Mouse (Mus musculus) intestine, embryonic 16.5 days (tissue): Measurements from ENCODE around the gene Polr3e. TPM values are rescaled to one million over a fixed set of nuclear protein-coding genes. Genes with fewer than 3 reads are reported as not detected.
A peak's percentile ranks its signal among the peaks of the same experiment; 100 is the strongest.
"Not testable (repeated sequence)": the region's sequence is repeated elsewhere in the genome, so short reads cannot be mapped to it uniquely, and the experiment has no call there.

ENCODE experiments used
- ATAC-seq: fragments of 200-750 bp; cut with Nextera tagmentation; 2 replicates; pipeline ENCODE4 v1.8.0; 2017; ENCODE audit warnings: moderate TSS enrichment, moderate library complexity
- H3K27ac ChIP-seq: fragments of 300-500 bp; sonication (generic); 2 replicates; pipeline ENCODE4 v1.5.1; 2014; ENCODE audit warnings: mild to moderate bottlenecking, low read length
- H3K27me3 ChIP-seq: fragments of 300-500 bp; sonication (generic); replicated peaks from 2 replicates; pipeline ENCODE4 v1.6.1; 2014; ENCODE audit warnings: low read length, control low read depth, mixed read lengths; ENCODE audit not compliant: control insufficient read depth, insufficient read depth
- H3K36me3 ChIP-seq: fragments of 300-500 bp; sonication (generic); 2 replicates; pipeline ENCODE4 v1.6.1; 2014; ENCODE audit warnings: low read length, control low read depth; ENCODE audit not compliant: control insufficient read depth, insufficient read depth
- H3K4me1 ChIP-seq: fragments of 300-500 bp; sonication (generic); 2 replicates; pipeline ENCODE4 v1.6.1; 2014; ENCODE audit warnings: low read length, control low read depth, mixed read lengths; ENCODE audit not compliant: control insufficient read depth, insufficient read depth
- H3K4me2 ChIP-seq: fragments of 300-500 bp; sonication (generic); 2 replicates; pipeline ENCODE4 v1.6.1; 2014; ENCODE audit warnings: low read depth, low read length, control low read depth
- H3K4me3 ChIP-seq: fragments of 300-500 bp; sonication (generic); 2 replicates; pipeline ENCODE4 v1.5.1; 2014; ENCODE audit warnings: mild to moderate bottlenecking, low read length
- H3K9ac ChIP-seq: fragments of 300-500 bp; sonication (generic); 2 replicates; pipeline ENCODE4 v1.6.1; 2014; ENCODE audit warnings: low read depth, low read length
- H3K9me3 ChIP-seq: fragments of 300-500 bp; sonication (generic); 2 replicates; pipeline ENCODE4 v1.6.1; 2016; ENCODE audit warnings: low read length, control low read depth; ENCODE audit not compliant: control insufficient read depth
- WGBS: fragments of 180-500 bp; shearing (Covaris S2); extraction: QIAGEN DNeasy Blood & Tissue Kit; methylation state at CpG from one replicate; pipeline ENCODE4 v1.1.7; 2014; 5-methylcytosine and 5-hydroxymethylcytosine counted together
- polyA plus RNA-seq: library from polyadenylated mRNA; unstranded; fragments of >200 nt; fragmentation: Nextera tagmentation; extraction: Ambion mirVana; gene quantifications from 2 replicates; pipeline ENCODE4 v1.2.1, GENCODE M21; 2015

The Polr3e gene
- polyA plus RNA-seq, 1 experiment from 2014 or later: 37.5 TPM

GRCm38 (mm10) chr7:120900191-120900590, 17.4 kb upstream of the Polr3e start:
- H3K27ac ChIP-seq: no peak overlapping the region
- WGBS: 76% methylated on average over 4 of the region's 4 CpGs
- peaks cover 2% of the 10 kb centered on the region; the same call in 1 of the 2 replicates for H3K36me3 ChIP-seq
- no peaks in the 10 kb centered on the region for H3K9me3 ChIP-seq
- ATAC-seq: no peak
- no peaks in the 10 kb centered on the region for H3K4me1 ChIP-seq
- H3K9ac ChIP-seq: no peak overlapping the region
- no peak overlapping the region for H3K4me3 ChIP-seq
- H3K27me3 ChIP-seq: no peaks in the 10 kb centered on the region
- no peak overlapping the region for H3K4me2 ChIP-seq

GRCm38 (mm10) chr7:120901701-120902100, 15.8 kb upstream of the Polr3e start:
- no peaks in the 10 kb centered on the region for H3K27me3 ChIP-seq
- no peaks in the 10 kb centered on the region for H3K4me1 ChIP-seq
- no peak overlapping the region for H3K4me2 ChIP-seq
- H3K9ac ChIP-seq: no peak overlapping the region
- no peaks in the 10 kb centered on the region for H3K9me3 ChIP-seq
- WGBS: 59% methylated on average over 8 of the region's 8 CpGs
- H3K27ac ChIP-seq: no peak overlapping the region
- H3K4me3 ChIP-seq: no peak overlapping the region
- no peaks in the 10 kb centered on the region; the same call in none of the 2 replicates for H3K36me3 ChIP-seq
- no peak for ATAC-seq

GRCm38 (mm10) chr7:120902931-120903330, 14.6 kb upstream of the Polr3e start:
- Histone ChIP-seq H3K36me3 (no peaks in the 10 kb centered on the region; the same call in none of the 2 replicates), H3K9ac (no peak overlapping the region), H3K9me3 (no peaks in the 10 kb centered on the region), H3K4me3 (no peak overlapping the region), H3K4me2 (no peak overlapping the region), H3K27me3 (no peaks in the 10 kb centered on the region), H3K4me1 (no peaks in the 10 kb centered on the region), H3K27ac (no peak overlapping the region)
- no peak for ATAC-seq
- WGBS: 60% methylated on average over 3 of the region's 3 CpGs

- H3K4me3 ChIP-seq, H3K4me2 ChIP-seq, H3K9me3 ChIP-seq, H3K36me3 ChIP-seq, H3K27me3 ChIP-seq, H3K4me1 ChIP-seq, ATAC-seq, H3K27ac ChIP-seq, H3K9ac ChIP-seq: not testable (repeated sequence)
- 75% methylated on average over 3 of the region's 3 CpGs for WGBS
Observed at GRCm38 (mm10) chr7:120910172-120910571, 7.4 kb upstream of the Polr3e start.

GRCm38 (mm10) chr7:120911268-120911667, 6.3 kb upstream of the Polr3e start:
- not testable (repeated sequence) for H3K4me2 ChIP-seq, H3K4me1 ChIP-seq, H3K36me3 ChIP-seq, H3K9me3 ChIP-seq, H3K9ac ChIP-seq, H3K4me3 ChIP-seq, ATAC-seq, H3K27ac ChIP-seq, H3K27me3 ChIP-seq
- 89% methylated on average over 6 of the region's 6 CpGs for WGBS

GRCm38 (mm10) chr7:120913332-120913731, 4.2 kb upstream of the Polr3e start:
- 48% methylated on average over 1 of the region's 1 CpGs for WGBS
- Histone ChIP-seq H3K4me2 (no peak overlapping the region), H3K9ac (no peak overlapping the region), H3K27ac (no peak overlapping the region), H3K36me3 (no peaks in the 10 kb centered on the region), H3K4me1 (no peaks in the 10 kb centered on the region; the same call in 1 of the 2 replicates), H3K9me3 (no peaks in the 10 kb centered on the region), H3K4me3 (no peak overlapping the region), H3K27me3 (no peaks in the 10 kb centered on the region)
- no peak for ATAC-seq

DNA sequence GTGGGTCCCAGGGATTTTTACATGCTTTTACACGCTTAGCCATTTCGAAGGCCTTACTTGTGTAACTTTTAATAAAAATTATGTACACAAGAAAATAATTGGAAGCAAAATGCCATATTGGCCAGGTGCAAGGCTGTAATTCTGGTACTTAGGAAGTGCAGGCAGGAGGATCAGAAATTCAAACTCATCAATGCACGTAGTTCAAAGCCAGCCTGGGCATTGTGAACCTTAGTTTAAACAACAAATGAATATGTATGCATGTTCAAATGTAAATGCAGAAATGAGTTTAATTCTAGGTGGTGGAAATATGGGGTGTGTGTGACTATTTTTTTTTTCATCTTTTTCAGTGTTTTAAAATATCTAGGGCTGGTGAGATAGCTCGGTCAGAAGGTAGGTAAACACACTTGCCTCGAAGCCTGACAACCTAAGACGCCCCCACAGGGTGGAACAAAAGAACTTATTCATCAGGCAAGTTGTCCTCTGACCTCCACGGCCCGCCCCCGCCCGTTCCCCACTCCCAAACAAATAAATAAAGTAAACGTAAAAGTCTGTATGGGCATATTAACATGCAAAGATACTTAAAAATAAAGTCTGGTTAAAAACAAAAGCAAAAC, 1.2 kb upstream of the Polr3e start:
- Histone ChIP-seq H3K4me3 (peak overlapping the region; percentile 9; the same call in 1 of the 2 replicates), H3K36me3 (no peaks in the 10 kb centered on the region), H3K9ac (no peak overlapping the region), H3K27me3 (no peaks in the 10 kb centered on the region), H3K4me1 (peaks cover 6% of the 10 kb centered on the region), H3K27ac (no peak overlapping the region), H3K9me3 (no peaks in the 10 kb centered on the region), H3K4me2 (peak overlapping the region; percentile 27; the same call in 1 of the 2 replicates)
- 28% methylated on average over 11 of the region's 11 CpGs for WGBS
- no peak for ATAC-seq

GRCm38 (mm10) chr7:120917279-120917591, 309 bp upstream of the Polr3e start:
- H3K27ac ChIP-seq: no peak overlapping the region
- ATAC-seq: peak; percentile 88
- peaks cover 6% of the 10 kb centered on the region for H3K4me1 ChIP-seq
- 7% methylated on average over 12 of the region's 12 CpGs for WGBS
- H3K9ac ChIP-seq: no peak overlapping the region
- no peaks in the 10 kb centered on the region for H3K9me3 ChIP-seq
- peak overlapping the region; percentile 97 for H3K4me3 ChIP-seq
- H3K27me3 ChIP-seq: no peaks in the 10 kb centered on the region
- no peaks in the 10 kb centered on the region for H3K36me3 ChIP-seq
- peak overlapping the region; percentile 42; the same call in 1 of the 2 replicates for H3K4me2 ChIP-seq

DNA sequence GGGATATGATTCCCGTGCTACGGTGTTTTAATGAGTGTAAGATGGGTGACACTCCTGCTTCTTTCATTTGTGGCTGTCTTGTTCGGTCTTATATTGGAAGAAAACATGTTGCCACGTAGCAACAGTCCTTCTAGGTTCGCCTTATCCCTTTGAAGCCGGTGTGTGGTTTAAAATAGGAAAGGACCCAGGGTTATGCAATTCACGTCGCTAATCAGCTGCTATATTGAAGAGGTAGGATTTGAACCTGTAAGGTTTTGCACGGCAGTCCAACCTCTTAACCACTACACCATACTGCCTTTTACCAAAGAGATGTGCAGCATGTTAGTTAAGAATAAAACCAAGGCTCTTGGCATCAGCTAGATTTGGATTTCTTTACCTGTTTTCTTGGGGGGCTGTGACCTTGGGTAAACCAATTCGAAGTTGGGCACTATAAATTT, 1.0 kb downstream of the Polr3e start:
- Histone ChIP-seq H3K9ac (peak overlapping the region; percentile 91), H3K4me1 (peaks cover 6% of the 10 kb centered on the region), H3K9me3 (no peaks in the 10 kb centered on the region), H3K27me3 (no peaks in the 10 kb centered on the region), H3K27ac (peak overlapping the region; percentile 92), H3K4me2 (peak overlapping the region; percentile 61), H3K36me3 (no peaks in the 10 kb centered on the region), H3K4me3 (peak overlapping the region; percentile 97)
- WGBS: 6% methylated on average over 10 of the region's 10 CpGs
- ATAC-seq: peak; percentile 69

- no peak overlapping the region for H3K9ac ChIP-seq
- WGBS: 91% methylated on average over 7 of the region's 7 CpGs
- H3K4me1 ChIP-seq: no peaks in the 10 kb centered on the region
- no peaks in the 10 kb centered on the region for H3K9me3 ChIP-seq
- H3K4me2 ChIP-seq: no peak overlapping the region
- H3K27me3 ChIP-seq: no peaks in the 10 kb centered on the region
- ATAC-seq: no peak
- H3K36me3 ChIP-seq: peaks cover 32% of the 10 kb centered on the region; the same call in 1 of the 2 replicates
- no peak overlapping the region for H3K4me3 ChIP-seq
- H3K27ac ChIP-seq: no peak overlapping the region
Observed at GRCm38 (mm10) chr7:120933110-120933509, 15.6 kb downstream of the Polr3e start.
